Mouse (Mus musculus) heart, adult 2 months (tissue): Measurements from ENCODE around the gene Mgarp.

Experiments
- CTCF ChIP-seq: fragments of 200-600 bp; IDR thresholded peaks from 2 replicates; pipeline ENCODE4 v1.8.1; 2022; ENCODE audit warnings: antibody characterized with exemption, mild to moderate bottlenecking, moderate library complexity
- POLR2A ChIP-seq: fragments of 200-500 bp; IDR thresholded peaks from 2 replicates; pipeline ENCODE4 v1.6.1; 2011; ENCODE audit warnings: mild to moderate bottlenecking, low read depth, low read length, control low read depth; ENCODE audit not compliant: insufficient read depth

GRCm38 (mm10) chr3:51354034-51354427 lies 42.5 kb downstream of the Mgarp start:
- TF ChIP-seq CTCF, result no peak
- TF ChIP-seq POLR2A, result no peak
